Mouse (Mus musculus): ENCODE data around the gene Uqcr11.

The Uqcr11 gene

GRCm38 (mm10) chr10:80377716-80378115 lies 28.9 kb downstream of the Uqcr11 start:
- no peak for DNase-seq (ENCODE audit: extremely low read depth, low read depth)

- DNase-seq (ENCODE audit: extremely low read depth, low read depth): peak; percentile 78
Measured at GRCm38 (mm10) chr10:80376160-80376559, 30.5 kb downstream of the Uqcr11 start.

- peak; percentile 68 for DNase-seq (ENCODE audit: extremely low read depth, low read depth)
Measured at GRCm38 (mm10) chr10:80374063-80374462, 32.6 kb downstream of the Uqcr11 start.

GRCm38 (mm10) chr10:80372706-80373105 lies 33.9 kb downstream of the Uqcr11 start:
- no peak for DNase-seq (ENCODE audit: extremely low read depth, low read depth)

- no peak for DNase-seq (ENCODE audit: extremely low read depth, low read depth)
Measured at GRCm38 (mm10) chr10:80371983-80372382, 34.6 kb downstream of the Uqcr11 start.

- peak; percentile 74 for DNase-seq (ENCODE audit: extremely low read depth, low read depth)
Measured at GRCm38 (mm10) chr10:80371411-80371966, 35.1 kb downstream of the Uqcr11 start.

GRCm38 (mm10) chr10:80369995-80370747 lies 36.5 kb downstream of the Uqcr11 start:
- DNase-seq (ENCODE audit: extremely low read depth, low read depth): no peak

- DNase-seq (ENCODE audit: extremely low read depth, low read depth): no peak
Measured at GRCm38 (mm10) chr10:80368392-80368791, 38.2 kb downstream of the Uqcr11 start.

- no peak for DNase-seq (ENCODE audit: extremely low read depth, low read depth)
Measured at GRCm38 (mm10) chr10:80367954-80368353, 38.7 kb downstream of the Uqcr11 start.

GRCm38 (mm10) chr10:80365736-80366135 lies 40.9 kb downstream of the Uqcr11 start:
- DNase-seq (ENCODE audit: extremely low read depth, low read depth): no peak

GRCm38 (mm10) chr10:80363734-80364133 lies 42.9 kb downstream of the Uqcr11 start:
- DNase-seq (ENCODE audit: extremely low read depth, low read depth): no peak

- DNase-seq (ENCODE audit: extremely low read depth, low read depth): no peak
Measured at GRCm38 (mm10) chr10:80357994-80358639, 48.5 kb downstream of the Uqcr11 start.

- DNase-seq (ENCODE audit: extremely low read depth, low read depth): no peak
Measured at GRCm38 (mm10) chr10:80357336-80357735, 49.3 kb downstream of the Uqcr11 start.

- no peak for DNase-seq (ENCODE audit: extremely low read depth, low read depth)
Measured at GRCm38 (mm10) chr10:80356737-80357136, 49.9 kb downstream of the Uqcr11 start.

GRCm38 (mm10) chr10:80356001-80356682 lies 50.5 kb downstream of the Uqcr11 start, which contains the start of gene Plk5:
Plk5 (plus strand) TSS chr10:80356459.
- no peak for DNase-seq (ENCODE audit: extremely low read depth, low read depth)

GRCm38 (mm10) chr10:80355431-80355830 lies 51.2 kb downstream of the Uqcr11 start:
- no peak for DNase-seq (ENCODE audit: extremely low read depth, low read depth)

Measured in MEL-GATA-1-ER (cell line).